Mouse (Mus musculus): ENCODE data around the gene Smarcal1. TPM values are rescaled to one million over a fixed set of nuclear protein-coding genes. Genes with fewer than 3 reads are reported as not detected.
A peak's percentile ranks its signal among the peaks of the same experiment; 100 is the strongest.

Gene Smarcal1
- polyA plus RNA-seq, 1 experiment from 2014 or later = 3.5 TPM

DNA sequence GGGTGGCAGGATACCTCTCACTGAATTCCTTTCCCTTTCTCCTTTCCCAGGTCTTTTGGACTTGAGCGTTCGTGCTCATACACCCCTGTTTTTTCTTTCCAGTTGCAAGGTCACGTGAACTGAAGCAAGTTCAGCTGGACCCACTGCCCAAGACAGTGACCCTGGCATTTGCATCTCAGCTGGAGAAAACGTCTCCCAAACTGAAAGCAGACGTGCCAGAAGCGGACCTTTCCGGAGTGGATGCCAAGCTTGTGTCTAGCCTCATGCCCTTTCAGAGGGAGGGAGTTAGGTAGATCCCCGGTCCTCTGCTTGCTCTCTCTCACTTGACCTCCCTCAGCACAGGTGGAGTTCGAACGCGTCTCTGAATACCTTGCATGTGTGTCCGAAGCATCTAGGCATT, 12.6 kb downstream of the Smarcal1 start:
- Histone ChIP-seq H3K9me3 (ENCODE audit: low read length) (no peaks in the 10 kb centered on the region), H3K27ac (ENCODE audit: low read depth) (no peak overlapping the region), H3K4me1 (ENCODE audit: insufficient read depth) (no peaks in the 10 kb centered on the region), H3K4me2 (ENCODE audit: low read depth, low read length) (no peak overlapping the region), H3K4me3 (ENCODE audit: low read depth, low read length) (no peak overlapping the region), H3K36me3 (replicated peaks; ENCODE audit: insufficient read depth, low read length) (peaks cover 44% of the 10 kb centered on the region), H3K9ac (replicated peaks) (no peak overlapping the region), H3K27me3 (ENCODE audit: insufficient read depth, low read length) (no peaks in the 10 kb centered on the region)
- no peak for TF ChIP-seq EP300 (IDR thresholded peaks at IDR 0.05; ENCODE audit: low read depth)
- no peak for TF ChIP-seq CTCF (IDR thresholded peaks at IDR 0.05; ENCODE audit: low read depth)
- DNase-seq = no peak
- WGBS (ENCODE audit: insufficient replicate concordance) = 86% methylated on average over 12 of the region's 12 CpGs
- ATAC-seq = no peak

DNA sequence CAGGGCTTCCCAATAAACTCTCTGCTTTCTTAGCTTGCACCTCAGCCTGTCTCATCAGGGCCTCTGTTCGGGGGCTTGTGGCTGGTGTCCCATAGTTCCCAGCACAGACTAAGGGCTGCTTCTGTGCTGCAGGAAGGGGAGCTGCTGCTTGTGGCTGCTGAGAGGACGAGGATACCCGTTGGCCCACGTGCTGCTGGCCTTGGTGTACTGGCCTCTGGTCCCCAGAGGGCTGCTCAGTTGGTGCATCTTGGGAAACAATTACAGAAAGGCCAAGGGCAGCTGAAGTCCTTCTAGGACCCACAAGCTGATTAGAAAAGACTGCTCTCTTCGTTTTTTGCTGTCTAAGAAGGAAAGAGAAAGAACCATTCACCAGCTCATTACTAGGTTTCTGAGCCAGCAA, 13.2 kb downstream of the Smarcal1 start:
- Histone ChIP-seq H3K4me3 (ENCODE audit: low read depth, low read length) (no peak overlapping the region), H3K4me2 (ENCODE audit: low read depth, low read length) (no peak overlapping the region), H3K4me1 (ENCODE audit: insufficient read depth) (no peaks in the 10 kb centered on the region), H3K36me3 (replicated peaks; ENCODE audit: insufficient read depth, low read length) (peaks cover 40% of the 10 kb centered on the region), H3K9me3 (ENCODE audit: low read length) (no peaks in the 10 kb centered on the region), H3K27ac (ENCODE audit: low read depth) (no peak overlapping the region), H3K9ac (replicated peaks) (no peak overlapping the region), H3K27me3 (ENCODE audit: insufficient read depth, low read length) (no peaks in the 10 kb centered on the region)
- TF ChIP-seq CTCF (IDR thresholded peaks at IDR 0.05; ENCODE audit: low read depth) (no peak), EP300 (IDR thresholded peaks at IDR 0.05; ENCODE audit: low read depth) (no peak)
- DNase-seq = no peak
- WGBS (ENCODE audit: insufficient replicate concordance) = 67% methylated on average over 5 of the region's 5 CpGs
- ATAC-seq = no peak

DNA sequence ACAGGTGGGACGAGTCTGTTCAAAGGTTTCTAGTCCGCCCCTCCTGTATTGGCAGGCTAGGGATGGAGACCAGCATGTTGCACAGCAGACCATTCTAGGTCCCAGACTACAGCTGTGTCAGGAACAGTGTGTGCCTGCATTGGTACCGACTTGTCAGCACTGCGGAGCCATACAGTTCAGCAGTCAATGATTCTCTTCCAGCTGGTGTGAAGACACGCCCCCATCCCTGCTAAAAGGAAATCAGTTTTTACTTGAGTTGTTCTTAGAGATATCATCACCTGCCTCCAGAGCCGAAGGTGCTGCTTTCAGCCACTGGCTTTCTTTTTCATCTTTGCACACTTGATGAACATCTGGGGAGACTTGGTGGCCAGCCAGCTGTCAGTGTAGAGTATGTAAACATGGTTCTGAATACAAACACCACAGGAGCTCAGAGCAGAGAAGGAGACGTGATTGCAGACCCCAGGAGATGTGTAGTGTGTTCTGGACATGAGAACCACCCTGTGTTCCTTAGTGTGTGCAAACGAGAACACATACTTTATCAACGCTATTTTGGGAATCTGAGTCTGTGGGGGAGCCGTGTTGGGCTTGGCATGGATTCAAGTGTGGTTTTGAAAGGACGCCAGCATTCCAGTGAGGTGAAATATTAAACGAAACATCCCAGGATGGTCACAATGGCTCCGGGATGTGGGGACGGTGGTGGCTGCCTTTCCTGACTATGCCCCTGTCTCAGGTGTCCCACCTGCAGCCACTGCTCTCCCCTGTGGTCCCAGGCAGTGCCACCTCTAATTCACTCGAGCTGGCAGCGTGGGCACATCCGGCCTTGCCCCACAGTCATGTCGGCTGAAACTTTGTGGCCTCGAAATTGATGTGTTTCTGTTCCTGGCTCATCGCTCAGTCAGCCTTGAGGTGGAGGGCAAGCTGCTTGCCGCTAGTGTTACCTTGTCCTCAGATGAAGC, 16.4 kb downstream of the Smarcal1 start:
- 65% methylated on average over 21 of the region's 21 CpGs for WGBS (ENCODE audit: insufficient replicate concordance)
- Histone ChIP-seq H3K4me3 (ENCODE audit: low read depth, low read length) (no peak overlapping the region), H3K36me3 (replicated peaks; ENCODE audit: insufficient read depth, low read length) (peaks cover 35% of the 10 kb centered on the region), H3K4me2 (ENCODE audit: low read depth, low read length) (peak overlapping the region; percentile 33; the same call in 1 of the 2 replicates), H3K9ac (replicated peaks) (no peak overlapping the region), H3K27ac (ENCODE audit: low read depth) (no peak overlapping the region), H3K4me1 (ENCODE audit: insufficient read depth) (no peaks in the 10 kb centered on the region), H3K9me3 (ENCODE audit: low read length) (no peaks in the 10 kb centered on the region), H3K27me3 (ENCODE audit: insufficient read depth, low read length) (no peaks in the 10 kb centered on the region)
- TF ChIP-seq EP300 (IDR thresholded peaks at IDR 0.05; ENCODE audit: low read depth) (no peak), CTCF (IDR thresholded peaks at IDR 0.05; ENCODE audit: low read depth) (no peak)
- DNase-seq (peak; percentile 67), ATAC-seq (peak; percentile 48)

DNA sequence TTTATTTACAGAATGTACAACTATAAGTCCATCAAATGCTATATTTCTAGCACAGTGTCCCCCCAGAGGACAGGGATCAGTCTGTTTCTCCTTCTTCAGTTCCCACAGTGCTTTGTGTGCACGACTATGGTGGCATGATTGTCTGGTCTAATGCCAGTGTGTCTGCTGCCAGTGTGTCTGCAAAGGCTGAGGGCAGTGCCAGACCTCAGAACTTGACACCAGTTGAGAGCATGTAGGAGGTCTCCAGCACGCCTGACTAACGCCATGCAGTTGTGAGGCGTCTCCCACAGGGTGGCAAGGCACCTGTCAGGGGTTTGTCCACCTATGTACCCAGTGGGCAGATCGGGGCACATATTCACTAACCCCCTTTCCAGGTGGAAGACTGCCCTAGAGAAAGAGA, 17.7 kb downstream of the Smarcal1 start:
- 81% methylated on average over 5 of the region's 5 CpGs for WGBS (ENCODE audit: insufficient replicate concordance)
- no peak overlapping the region for H3K27ac ChIP-seq (ENCODE audit: low read depth)
- ATAC-seq (no peak), DNase-seq (no peak)
- no peak overlapping the region for H3K4me3 ChIP-seq (ENCODE audit: low read depth, low read length)
- no peak overlapping the region for H3K4me2 ChIP-seq (ENCODE audit: low read depth, low read length)
- H3K9me3 ChIP-seq (ENCODE audit: low read length) = no peaks in the 10 kb centered on the region
- H3K27me3 ChIP-seq (ENCODE audit: insufficient read depth, low read length) = no peaks in the 10 kb centered on the region
- H3K9ac ChIP-seq (replicated peaks) = no peak overlapping the region
- TF ChIP-seq CTCF (IDR thresholded peaks at IDR 0.05; ENCODE audit: low read depth) (no peak), EP300 (IDR thresholded peaks at IDR 0.05; ENCODE audit: low read depth) (no peak)
- H3K36me3 ChIP-seq (replicated peaks; ENCODE audit: insufficient read depth, low read length) = peaks cover 28% of the 10 kb centered on the region
- no peaks in the 10 kb centered on the region for H3K4me1 ChIP-seq (ENCODE audit: insufficient read depth)

DNA sequence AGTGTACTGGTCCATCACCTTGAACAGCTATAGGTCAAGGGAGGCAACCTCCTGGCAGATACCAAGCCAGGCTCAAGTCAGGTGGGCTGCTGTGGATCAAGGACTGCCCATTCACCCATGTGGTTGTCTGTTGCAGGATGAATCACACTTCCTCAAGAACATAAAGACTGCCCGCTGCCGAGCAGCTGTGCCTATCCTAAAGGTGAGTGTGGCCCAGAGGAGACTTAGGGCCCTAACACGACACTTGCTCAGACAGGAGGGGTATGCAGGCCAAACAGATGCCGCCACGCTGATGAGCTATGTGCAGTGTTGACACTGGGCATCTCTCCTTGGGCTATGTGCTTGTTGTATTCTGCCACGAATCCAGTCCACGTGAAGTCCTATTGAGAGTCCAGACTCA, 18.2 kb downstream of the Smarcal1 start:
- Histone ChIP-seq H3K9me3 (ENCODE audit: low read length) (no peaks in the 10 kb centered on the region), H3K27me3 (ENCODE audit: insufficient read depth, low read length) (no peaks in the 10 kb centered on the region), H3K27ac (ENCODE audit: low read depth) (no peak overlapping the region), H3K4me1 (ENCODE audit: insufficient read depth) (no peaks in the 10 kb centered on the region), H3K36me3 (replicated peaks; ENCODE audit: insufficient read depth, low read length) (peaks cover 24% of the 10 kb centered on the region), H3K9ac (replicated peaks) (no peak overlapping the region), H3K4me3 (ENCODE audit: low read depth, low read length) (no peak overlapping the region), H3K4me2 (ENCODE audit: low read depth, low read length) (no peak overlapping the region)
- TF ChIP-seq CTCF (IDR thresholded peaks at IDR 0.05; ENCODE audit: low read depth) (no peak), EP300 (IDR thresholded peaks at IDR 0.05; ENCODE audit: low read depth) (no peak)
- DNase-seq = no peak
- no peak for ATAC-seq
- 90% methylated on average over 7 of the region's 7 CpGs for WGBS (ENCODE audit: insufficient replicate concordance)

DNA sequence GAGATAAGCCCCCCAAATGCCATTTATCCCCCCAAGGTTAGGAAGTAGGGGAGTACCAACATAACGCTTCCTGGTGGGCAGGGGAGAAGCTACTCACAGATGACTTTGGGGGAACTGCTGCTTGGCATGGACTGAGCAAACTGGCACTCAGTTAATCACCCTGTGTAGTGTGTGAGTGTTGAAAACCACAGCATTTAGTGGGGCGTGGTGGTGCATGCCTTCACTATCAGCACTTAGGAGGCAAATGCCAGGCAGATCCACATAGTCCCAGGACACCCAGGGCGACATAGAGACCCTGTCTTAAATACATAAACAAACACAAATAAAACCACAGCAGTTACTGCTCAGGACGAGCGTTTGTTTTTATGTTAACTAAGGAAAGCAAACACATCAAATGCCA, 19.1 kb downstream of the Smarcal1 start:
- Histone ChIP-seq H3K36me3 (replicated peaks; ENCODE audit: insufficient read depth, low read length) (peaks cover 18% of the 10 kb centered on the region), H3K27me3 (ENCODE audit: insufficient read depth, low read length) (no peaks in the 10 kb centered on the region), H3K9ac (replicated peaks) (no peak overlapping the region), H3K9me3 (ENCODE audit: low read length) (no peaks in the 10 kb centered on the region), H3K27ac (ENCODE audit: low read depth) (no peak overlapping the region), H3K4me3 (ENCODE audit: low read depth, low read length) (no peak overlapping the region), H3K4me2 (ENCODE audit: low read depth, low read length) (no peak overlapping the region), H3K4me1 (ENCODE audit: insufficient read depth) (no peaks in the 10 kb centered on the region)
- TF ChIP-seq EP300 (IDR thresholded peaks at IDR 0.05; ENCODE audit: low read depth) (no peak), CTCF (IDR thresholded peaks at IDR 0.05; ENCODE audit: low read depth) (no peak)
- WGBS (ENCODE audit: insufficient replicate concordance) = 72% methylated on average over 5 of the region's 5 CpGs
- ATAC-seq = no peak
- DNase-seq = no peak

Data from liver, postnatal 0 days (tissue).